Mouse (Mus musculus) forebrain, embryonic 15.5 days (tissue): ENCODE results near the gene Il4i1. TPM values are rescaled to one million over a fixed set of nuclear protein-coding genes. Genes with fewer than 3 reads are reported as not detected.

ENCODE experiments used
- ATAC-seq: fragments of 200-750 bp; cut with Nextera tagmentation; replicated peaks from 2 replicates; pipeline ENCODE4 v1.8.0; 2017; ENCODE audit warnings: mild to moderate bottlenecking, moderate TSS enrichment, moderate library complexity
- H3K27ac ChIP-seq: fragments of 300-500 bp; sonication (generic); replicated peaks from 2 replicates; pipeline ENCODE4 v1.5.1; 2015; ENCODE audit warnings: mild to moderate bottlenecking, inconsistent platforms
- H3K27me3 ChIP-seq: fragments of 300-500 bp; sonication (generic); 2 replicates; pipeline ENCODE4 v1.6.1; 2015; ENCODE audit warnings: inconsistent platforms
- H3K36me3 ChIP-seq: fragments of 300-500 bp; sonication (generic); 2 replicates; pipeline ENCODE4 v1.6.1; 2015; ENCODE audit warnings: mild to moderate bottlenecking, inconsistent platforms
- H3K4me1 ChIP-seq: fragments of 300-500 bp; sonication (generic); 2 replicates; pipeline ENCODE4 v1.6.1; 2015; ENCODE audit warnings: inconsistent platforms
- H3K4me2 ChIP-seq: fragments of 300-500 bp; sonication (generic); replicated peaks from 2 replicates; pipeline ENCODE4 v1.6.1; 2015; ENCODE audit warnings: mild to moderate bottlenecking, inconsistent platforms
- H3K4me3 ChIP-seq: fragments of 300-500 bp; sonication (generic); 2 replicates; pipeline ENCODE4 v1.5.1; 2015; ENCODE audit warnings: mild to moderate bottlenecking, inconsistent platforms
- H3K9ac ChIP-seq: fragments of 300-500 bp; sonication (generic); replicated peaks from 2 replicates; pipeline ENCODE4 v1.6.1; 2015; ENCODE audit warnings: mild to moderate bottlenecking, inconsistent platforms
- H3K9me3 ChIP-seq: fragments of 300-500 bp; sonication (generic); 2 replicates; pipeline ENCODE4 v1.6.1; 2016; ENCODE audit warnings: inconsistent platforms
- whole genome bisulfite sequencing: fragments of 180-500 bp; shearing (Covaris S2); methylation state at CpG from one replicate; pipeline ENCODE4 v1.1.7; 2015; ENCODE audit warnings: mixed read lengths; 5-methylcytosine and 5-hydroxymethylcytosine counted together
- polyA plus RNA-seq: library from polyadenylated mRNA; unstranded; fragments of >200 nt; fragmentation: Nextera tagmentation; extraction: Ambion mirVana; gene quantifications from 2 replicates; pipeline ENCODE4 v1.2.1, GENCODE M21; 2015

Il4i1 gene
- polyA plus RNA-seq, 1 experiment from 2014 or later: 1.8 TPM

DNA sequence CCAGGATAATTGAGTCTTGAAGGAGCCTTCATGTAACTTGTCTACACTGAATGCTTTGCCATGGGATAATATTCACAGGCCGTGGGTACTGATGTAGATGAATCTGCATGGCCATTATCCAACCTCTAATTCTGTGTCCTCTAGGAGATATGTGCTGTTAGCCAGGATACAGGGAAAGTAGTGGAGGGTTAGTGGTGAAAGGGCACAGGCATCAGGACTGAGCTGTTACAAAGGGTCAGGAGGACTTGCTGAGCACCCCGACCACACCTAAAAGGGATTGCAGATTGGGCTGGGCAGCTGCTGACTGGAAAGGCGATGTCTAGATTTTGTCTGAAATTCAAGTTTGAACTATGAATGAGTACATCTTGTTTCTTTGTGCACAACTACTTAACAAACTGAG lies 4.3 kb downstream of the Il4i1 start:
- WGBS: 81% methylated on average over 3 of the region's 3 CpGs
- no peaks in the 10 kb centered on the region for H3K36me3 ChIP-seq
- peaks cover 64% of the 10 kb centered on the region for H3K4me1 ChIP-seq
- H3K9me3 ChIP-seq: no peaks in the 10 kb centered on the region
- H3K9ac ChIP-seq: no peak overlapping the region
- no peak for ATAC-seq
- no peak overlapping the region for H3K27ac ChIP-seq
- no peaks in the 10 kb centered on the region for H3K27me3 ChIP-seq
- H3K4me2 ChIP-seq: no peak overlapping the region
- H3K4me3 ChIP-seq: no peak overlapping the region

DNA sequence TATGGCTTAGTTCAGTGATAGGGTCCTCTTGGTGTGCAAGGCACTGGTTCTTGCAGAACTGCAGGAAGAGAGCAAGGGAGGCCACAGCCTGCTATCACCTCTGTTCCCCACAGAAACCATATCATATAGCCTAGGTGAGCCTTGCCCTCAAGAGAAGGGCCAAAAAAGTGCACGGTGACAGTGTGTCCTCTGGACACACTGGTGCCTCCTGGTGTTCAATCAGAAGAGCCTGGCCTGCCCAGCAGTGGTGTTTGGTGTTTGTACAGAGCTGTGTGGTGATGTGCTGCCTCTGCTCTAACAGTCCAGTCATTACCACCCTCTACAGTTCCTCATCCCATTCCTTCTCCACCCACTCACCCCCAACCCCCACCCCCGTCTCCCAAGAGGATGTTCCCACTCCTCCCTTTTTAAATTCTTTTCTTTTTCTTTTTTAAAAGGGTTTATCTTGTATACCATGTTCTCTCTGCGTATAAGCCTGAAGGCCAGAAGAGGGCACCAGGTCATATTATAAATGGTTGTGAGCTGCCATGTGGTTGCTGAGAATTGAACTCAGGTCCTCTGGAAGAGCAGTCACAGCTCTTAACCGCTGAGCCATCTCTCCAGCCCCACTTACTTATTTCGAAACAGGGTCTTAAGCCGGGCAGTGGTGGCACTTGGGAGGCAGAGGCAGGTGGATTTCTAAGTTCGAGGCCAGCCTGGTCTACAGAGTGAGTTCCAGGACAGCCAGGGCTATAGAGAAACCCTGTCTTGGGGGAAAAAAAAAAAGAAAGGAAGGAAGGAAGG lies 5.7 kb downstream of the Il4i1 start:
- Histone ChIP-seq H3K9ac (no peak overlapping the region), H3K4me3 (no peak overlapping the region), H3K36me3 (no peaks in the 10 kb centered on the region), H3K27me3 (no peaks in the 10 kb centered on the region), H3K9me3 (no peaks in the 10 kb centered on the region), H3K27ac (no peak overlapping the region), H3K4me2 (no peak overlapping the region), H3K4me1 (peaks cover 61% of the 10 kb centered on the region)
- ATAC-seq: no peak
- WGBS: 88% methylated on average over 7 of the region's 7 CpGs

DNA sequence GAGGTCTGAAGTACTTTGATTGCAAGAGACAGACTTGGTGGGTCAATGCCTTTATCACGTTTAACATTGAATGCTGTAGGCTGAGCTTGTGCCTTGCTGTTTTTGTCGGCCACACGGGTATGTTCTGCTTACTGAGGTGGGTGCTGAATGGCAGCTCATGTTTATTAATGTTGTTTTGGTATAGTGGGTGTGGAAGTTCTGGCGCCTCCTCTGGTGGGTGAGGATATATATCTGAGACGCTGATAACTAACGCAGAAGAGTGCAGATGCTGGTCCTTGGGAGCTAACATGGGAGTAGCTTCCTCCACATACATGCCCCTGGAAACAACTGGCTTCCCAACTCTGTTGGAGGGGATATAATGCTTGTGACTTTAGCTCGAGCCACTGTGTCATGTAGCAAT lies 7.2 kb downstream of the Il4i1 start:
- H3K4me1 ChIP-seq: peaks cover 45% of the 10 kb centered on the region
- no peak overlapping the region for H3K27ac ChIP-seq
- no peak overlapping the region for H3K9ac ChIP-seq
- 31% methylated on average over 7 of the region's 7 CpGs for WGBS
- peaks cover 3% of the 10 kb centered on the region; the same call in 1 of the 2 replicates for H3K36me3 ChIP-seq
- no peaks in the 10 kb centered on the region for H3K27me3 ChIP-seq
- H3K4me3 ChIP-seq: no peak overlapping the region
- H3K4me2 ChIP-seq: no peak overlapping the region
- ATAC-seq: no peak
- H3K9me3 ChIP-seq: no peaks in the 10 kb centered on the region

DNA sequence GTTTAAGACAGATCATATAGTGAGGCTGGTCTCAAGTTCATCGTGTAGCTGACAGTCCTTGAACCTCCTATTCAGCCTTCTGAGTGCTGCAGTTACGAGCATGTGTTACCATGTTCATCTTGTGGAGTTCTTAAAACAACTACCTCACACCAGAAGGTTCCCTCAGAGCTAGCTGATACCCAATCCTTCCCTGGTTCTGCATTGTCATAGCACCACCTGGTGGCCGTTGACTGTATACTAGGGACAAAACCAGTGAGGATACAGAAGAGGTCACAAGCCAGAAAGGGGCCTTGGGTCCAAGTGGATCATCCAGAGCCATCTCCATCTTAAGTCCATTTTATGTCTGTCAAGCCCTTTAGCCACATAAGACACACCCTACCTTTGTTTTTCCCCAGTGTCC lies 8.7 kb downstream of the Il4i1 start:
- H3K4me2 ChIP-seq: no peak overlapping the region
- 29% methylated on average over 3 of the region's 3 CpGs for WGBS
- no peak overlapping the region for H3K4me3 ChIP-seq
- H3K27ac ChIP-seq: no peak overlapping the region
- H3K27me3 ChIP-seq: no peaks in the 10 kb centered on the region
- H3K36me3 ChIP-seq: peaks cover 17% of the 10 kb centered on the region
- H3K4me1 ChIP-seq: peaks cover 31% of the 10 kb centered on the region
- H3K9me3 ChIP-seq: no peaks in the 10 kb centered on the region
- ATAC-seq: peak; percentile 47
- no peak overlapping the region for H3K9ac ChIP-seq

DNA sequence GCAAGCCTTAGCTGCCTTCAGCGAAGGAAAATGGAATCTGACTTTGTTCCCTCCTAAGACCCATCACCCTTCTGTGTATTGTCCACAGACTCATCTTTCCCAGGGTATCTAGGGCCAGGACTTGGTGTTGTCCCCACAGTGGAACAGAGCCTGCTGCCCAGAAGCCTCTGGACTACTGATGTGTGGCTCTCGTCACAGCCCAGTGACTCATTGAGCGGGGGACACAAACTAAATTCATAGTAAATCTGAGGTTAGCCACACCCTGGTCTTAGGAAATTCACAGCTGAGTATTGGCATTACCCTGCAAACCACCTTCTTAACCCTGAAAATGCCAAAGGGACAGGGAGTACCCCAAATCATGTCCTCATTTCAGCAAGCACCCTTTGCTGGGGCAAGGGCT lies 10.6 kb downstream of the Il4i1 start:
- H3K4me3 ChIP-seq: no peak overlapping the region
- no peak for ATAC-seq
- no peaks in the 10 kb centered on the region for H3K27me3 ChIP-seq

DNA sequence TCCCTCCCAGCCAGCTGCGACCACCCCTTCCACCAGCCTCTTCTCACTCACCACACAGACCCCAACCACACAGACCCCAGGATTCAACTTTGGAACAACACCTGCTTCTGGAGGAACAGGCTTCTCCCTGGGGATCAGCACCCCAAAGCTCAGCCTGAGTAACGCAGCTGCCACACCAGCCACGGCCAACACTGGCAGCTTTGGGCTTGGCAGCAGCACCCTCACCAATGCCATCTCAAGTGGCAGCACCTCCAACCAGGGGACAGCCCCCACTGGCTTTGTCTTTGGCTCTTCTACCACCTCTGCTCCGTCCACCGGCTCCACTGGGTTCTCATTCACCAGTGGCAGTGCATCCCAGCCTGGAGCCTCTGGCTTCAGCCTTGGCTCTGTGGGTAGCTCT lies 12.5 kb downstream of the Il4i1 start:
- H3K4me2 ChIP-seq: no peak overlapping the region
- no peak overlapping the region for H3K9ac ChIP-seq
- H3K36me3 ChIP-seq: peaks cover 41% of the 10 kb centered on the region
- H3K4me3 ChIP-seq: no peak overlapping the region
- ATAC-seq: no peak
- WGBS: 94% methylated on average over 5 of the region's 5 CpGs
- no peaks in the 10 kb centered on the region for H3K27me3 ChIP-seq
- no peak overlapping the region for H3K27ac ChIP-seq
- no peaks in the 10 kb centered on the region for H3K9me3 ChIP-seq
- peaks cover 11% of the 10 kb centered on the region for H3K4me1 ChIP-seq

More for the DNA sequence above, 10.6 kb downstream of the Il4i1 start:
- Histone ChIP-seq H3K4me2 (no peak overlapping the region), H3K27ac (no peak overlapping the region), H3K9ac (no peak overlapping the region), H3K4me1 (peaks cover 23% of the 10 kb centered on the region), H3K36me3 (peaks cover 36% of the 10 kb centered on the region), H3K9me3 (no peaks in the 10 kb centered on the region)
- 84% methylated on average over 3 of the region's 3 CpGs for whole genome bisulfite sequencing

DNA sequence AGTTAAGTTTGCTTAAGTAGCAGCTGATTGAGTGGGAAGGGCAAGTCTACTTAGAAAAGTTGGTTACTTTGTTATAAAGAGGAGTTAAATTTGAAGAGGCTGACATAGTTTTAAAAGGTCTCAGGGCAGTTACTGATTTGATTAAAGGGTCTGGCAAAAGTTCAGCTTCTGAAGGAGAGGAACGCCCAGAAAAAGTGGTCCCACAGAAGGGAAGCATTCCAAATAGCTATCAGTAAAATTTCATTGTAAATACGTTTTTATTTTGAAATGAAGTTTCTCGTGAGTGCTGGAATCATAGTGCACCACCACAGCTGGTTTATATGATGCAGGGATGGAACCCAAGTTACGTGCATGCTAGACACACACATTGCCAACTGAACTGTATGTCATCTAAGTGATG lies 16.6 kb downstream of the Il4i1 start:
- Histone ChIP-seq H3K4me1 (no peaks in the 10 kb centered on the region), H3K4me2 (no peak overlapping the region), H3K27me3 (no peaks in the 10 kb centered on the region), H3K9me3 (no peaks in the 10 kb centered on the region), H3K9ac (no peak overlapping the region), H3K27ac (no peak overlapping the region), H3K4me3 (no peak overlapping the region), H3K36me3 (peaks cover 41% of the 10 kb centered on the region)
- WGBS: 76% methylated on average over 4 of the region's 4 CpGs
- no peak for ATAC-seq

DNA sequence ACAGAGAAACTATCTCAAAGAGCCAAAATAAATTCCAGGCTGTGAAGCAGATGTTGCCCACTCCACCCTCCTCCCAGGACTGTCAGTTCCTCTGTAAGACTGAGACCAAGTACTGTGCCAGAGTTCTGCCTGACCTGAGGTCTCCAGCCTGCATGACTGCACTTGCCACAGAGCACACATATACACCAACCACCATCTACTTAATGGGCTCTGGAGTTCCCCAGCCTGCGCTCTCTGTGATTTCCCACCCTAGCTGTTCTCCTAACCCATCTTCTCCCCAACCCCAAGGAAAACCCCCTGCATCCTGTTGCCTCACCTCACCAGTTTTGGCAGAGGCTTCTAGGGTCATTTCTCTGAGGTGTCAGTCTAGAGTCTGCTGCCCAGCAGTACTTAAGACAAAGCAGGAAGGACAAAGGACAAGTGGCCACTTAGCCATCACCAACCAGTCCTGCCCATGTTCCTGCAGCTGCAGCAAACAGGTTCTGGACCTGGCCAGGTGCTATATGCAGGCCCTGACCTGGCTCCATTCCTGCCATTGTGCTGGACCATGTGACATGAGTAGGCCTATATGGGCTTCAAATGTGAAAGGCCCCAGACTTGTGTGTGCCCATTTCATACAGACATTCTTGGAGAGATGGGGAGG lies 19.3 kb downstream of the Il4i1 start:
- no peak for ATAC-seq
- H3K4me2 ChIP-seq: no peak overlapping the region
- H3K4me3 ChIP-seq: no peak overlapping the region
- 90% methylated on average over 1 of the region's 1 CpGs for WGBS
- H3K9me3 ChIP-seq: no peaks in the 10 kb centered on the region
- peaks cover 20% of the 10 kb centered on the region for H3K27me3 ChIP-seq
- H3K9ac ChIP-seq: no peak overlapping the region
- H3K4me1 ChIP-seq: peaks cover 13% of the 10 kb centered on the region
- H3K36me3 ChIP-seq: peaks cover 20% of the 10 kb centered on the region
- H3K27ac ChIP-seq: no peak overlapping the region

DNA sequence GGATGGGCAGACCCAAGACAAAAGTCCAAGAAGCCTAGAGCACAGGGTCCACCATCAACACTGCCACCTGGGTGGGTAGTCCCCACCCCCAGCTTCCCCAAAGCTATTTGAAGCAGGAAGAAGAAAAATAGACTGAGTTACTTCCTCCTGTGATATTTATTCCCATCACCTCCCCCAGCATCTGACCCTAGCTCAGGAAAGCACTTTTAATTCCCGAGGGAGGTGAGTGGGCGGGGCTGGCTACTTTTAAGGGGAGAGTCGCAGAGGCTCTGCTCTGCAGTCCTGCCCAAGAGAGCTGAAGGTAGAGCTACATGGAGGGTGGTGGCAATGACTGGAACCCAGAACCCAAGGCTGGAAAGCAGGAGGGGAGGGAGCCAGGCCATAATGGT lies 19.8 kb downstream of the Il4i1 start:
- 51% methylated on average over 3 of the region's 3 CpGs for WGBS
- peaks cover 24% of the 10 kb centered on the region for H3K27me3 ChIP-seq
- peaks cover 13% of the 10 kb centered on the region for H3K4me1 ChIP-seq
- H3K9ac ChIP-seq: no peak overlapping the region
- H3K36me3 ChIP-seq: peaks cover 19% of the 10 kb centered on the region
- no peak for ATAC-seq
- no peak overlapping the region for H3K27ac ChIP-seq
- H3K9me3 ChIP-seq: no peaks in the 10 kb centered on the region
- no peak overlapping the region for H3K4me2 ChIP-seq
- H3K4me3 ChIP-seq: no peak overlapping the region

DNA sequence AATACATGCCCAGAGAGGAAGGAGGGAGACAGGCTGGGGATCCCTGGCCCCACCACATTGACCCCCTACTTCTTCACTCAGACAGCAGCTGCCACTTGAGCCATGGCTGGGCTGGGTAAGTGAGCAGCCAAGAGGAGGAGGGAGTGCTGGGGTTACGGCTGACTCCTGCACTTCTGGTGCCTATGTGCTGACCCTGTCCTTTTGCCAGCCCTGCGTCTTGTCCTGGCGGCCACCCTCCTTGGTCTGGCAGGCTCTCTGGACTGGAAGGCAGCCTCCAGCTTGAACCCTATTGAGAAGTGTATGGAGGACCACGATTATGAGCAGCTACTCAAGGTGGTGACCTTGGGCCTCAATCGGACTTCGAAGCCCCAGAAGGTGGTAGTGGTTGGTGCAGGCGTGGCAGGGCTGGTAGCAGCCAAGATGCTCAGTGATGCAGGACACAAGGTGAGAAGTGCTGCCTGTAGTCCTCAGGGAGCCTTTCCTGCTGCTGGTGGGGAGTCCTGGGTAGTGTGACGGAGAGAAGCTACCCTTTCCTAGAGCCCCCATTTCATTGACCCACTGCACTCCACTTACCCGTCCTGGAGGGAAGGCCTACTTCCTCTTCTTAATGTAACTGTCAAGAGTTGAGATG lies 20.4 kb downstream of the Il4i1 start:
- Histone ChIP-seq H3K4me1 (peaks cover 13% of the 10 kb centered on the region), H3K4me3 (no peak overlapping the region), H3K9ac (no peak overlapping the region), H3K9me3 (no peaks in the 10 kb centered on the region), H3K4me2 (no peak overlapping the region), H3K36me3 (peaks cover 15% of the 10 kb centered on the region), H3K27me3 (peaks cover 24% of the 10 kb centered on the region), H3K27ac (no peak overlapping the region)
- no peak for ATAC-seq
- 86% methylated on average over 9 of the region's 9 CpGs for WGBS

DNA sequence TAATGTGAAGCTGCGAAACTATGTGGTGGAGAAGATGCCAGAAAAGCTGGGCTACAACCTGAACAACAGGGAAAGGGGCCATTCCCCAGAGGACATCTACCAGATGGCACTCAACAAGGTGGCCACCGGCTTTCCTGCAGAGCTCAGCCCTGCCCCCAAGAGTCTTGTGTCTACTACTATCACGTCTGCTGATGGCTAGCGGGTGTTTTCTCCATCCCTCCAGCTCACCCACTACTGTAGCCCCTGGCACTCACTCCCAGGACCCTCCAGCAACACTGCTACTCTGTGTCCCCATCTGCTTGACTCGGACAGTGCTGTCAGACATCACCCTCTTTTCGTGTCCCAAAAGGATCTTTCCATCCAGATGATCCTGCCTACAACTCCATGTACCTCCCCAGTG lies 21.9 kb downstream of the Il4i1 start:
- no peak overlapping the region for H3K9ac ChIP-seq
- H3K36me3 ChIP-seq: peaks cover 23% of the 10 kb centered on the region
- peaks cover 24% of the 10 kb centered on the region for H3K27me3 ChIP-seq
- H3K4me1 ChIP-seq: peaks cover 13% of the 10 kb centered on the region
- no peak overlapping the region for H3K27ac ChIP-seq
- no peak overlapping the region for H3K4me2 ChIP-seq
- WGBS: 84% methylated on average over 6 of the region's 6 CpGs
- no peaks in the 10 kb centered on the region for H3K9me3 ChIP-seq
- no peak for ATAC-seq
- no peak overlapping the region for H3K4me3 ChIP-seq

DNA sequence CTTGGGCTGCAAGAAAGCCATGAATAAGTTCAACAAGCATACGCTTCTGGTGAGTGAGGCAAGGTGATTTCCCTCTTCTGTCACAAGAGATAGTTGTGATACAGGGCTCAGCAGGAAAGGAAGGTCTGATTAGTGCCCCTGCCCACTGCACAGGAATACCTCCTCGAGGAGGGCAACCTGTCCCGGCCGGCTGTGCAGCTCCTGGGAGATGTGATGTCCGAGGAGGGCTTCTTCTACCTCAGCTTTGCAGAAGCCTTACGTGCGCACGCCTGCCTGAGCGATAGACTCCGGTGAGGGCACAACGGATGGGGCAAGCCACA lies 22.9 kb downstream of the Il4i1 start:
- no peak for ATAC-seq
- Histone ChIP-seq H3K9me3 (no peaks in the 10 kb centered on the region), H3K4me3 (peak overlapping the region; percentile 34), H3K4me2 (peak overlapping the region; percentile 49), H3K27ac (no peak overlapping the region), H3K4me1 (peaks cover 13% of the 10 kb centered on the region), H3K27me3 (peaks cover 24% of the 10 kb centered on the region), H3K36me3 (peaks cover 33% of the 10 kb centered on the region), H3K9ac (peak overlapping the region; percentile 38)
- 28% methylated on average over 11 of the region's 11 CpGs for whole genome bisulfite sequencing
